Mouse (Mus musculus): ENCODE measurements around the gene Adarb2. TPM values are rescaled to one million over a fixed set of nuclear protein-coding genes. Genes with fewer than 3 reads are reported as not detected.

Adarb2 gene
- polyA plus RNA-seq, 1 experiment from 2014 or later = 30.4 TPM

DNA sequence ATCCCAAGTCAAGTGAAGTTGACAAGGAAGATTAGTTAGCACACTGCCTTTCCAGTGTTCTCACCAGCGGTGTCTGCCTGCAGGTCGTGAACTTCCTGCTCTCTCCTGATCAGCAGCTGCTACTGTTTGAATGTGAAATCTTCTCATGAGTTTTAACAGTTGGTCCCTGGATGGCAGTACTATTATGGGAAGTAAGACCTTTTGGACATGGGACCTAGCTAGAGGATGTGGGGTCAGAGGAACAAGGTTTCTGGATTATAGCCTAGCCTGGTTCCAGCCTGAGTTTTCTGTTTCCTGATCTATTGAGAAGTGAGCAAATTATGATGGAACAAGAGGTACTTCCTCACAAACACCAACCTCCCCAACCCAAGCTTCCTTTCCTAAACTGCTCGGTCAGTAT lies 441.3 kb downstream of the Adarb2 start:
- Histone ChIP-seq H3K9ac (replicated peaks; ENCODE audit: low read length) (no peak overlapping the region), H3K4me2 (ENCODE audit: low read length) (no peak overlapping the region)

GRCm38 (mm10) chr13:8644805-8645679 lies 442.4 kb downstream of the Adarb2 start:
- Histone ChIP-seq H3K9me3 (ENCODE audit: control insufficient read depth, low read length) (no peaks in the 10 kb centered on the region), H3K9ac (replicated peaks; ENCODE audit: low read length) (no peak overlapping the region), H3K4me2 (ENCODE audit: low read length) (no peak overlapping the region), H3K27me3 (ENCODE audit: control insufficient read depth, insufficient read depth, low read length) (no peaks in the 10 kb centered on the region), H3K4me1 (ENCODE audit: control insufficient read depth, insufficient read depth, low read length) (no peaks in the 10 kb centered on the region), H3K36me3 (ENCODE audit: control insufficient read depth, insufficient read depth, low read length) (no peaks in the 10 kb centered on the region), H3K4me3 (replicated peaks; ENCODE audit: low read depth, low read length) (no peak overlapping the region), H3K27ac (replicated peaks; ENCODE audit: low read depth, low read length) (no peak overlapping the region)
- no peak for ATAC-seq (ENCODE audit: low FRiP score, low TSS enrichment)
- 88% methylated on average over 9 of the region's 9 CpGs for WGBS
- no peak for DNase-seq

More for the DNA sequence above, 441.3 kb downstream of the Adarb2 start:
- WGBS = 88% methylated on average over 3 of the region's 3 CpGs
- Histone ChIP-seq H3K9me3 (ENCODE audit: control insufficient read depth, low read length) (no peaks in the 10 kb centered on the region), H3K27me3 (ENCODE audit: control insufficient read depth, insufficient read depth, low read length) (no peaks in the 10 kb centered on the region), H3K4me1 (ENCODE audit: control insufficient read depth, insufficient read depth, low read length) (no peaks in the 10 kb centered on the region), H3K27ac (replicated peaks; ENCODE audit: low read depth, low read length) (no peak overlapping the region), H3K36me3 (ENCODE audit: control insufficient read depth, insufficient read depth, low read length) (no peaks in the 10 kb centered on the region), H3K4me3 (replicated peaks; ENCODE audit: low read depth, low read length) (no peak overlapping the region)
- ATAC-seq (ENCODE audit: low FRiP score, low TSS enrichment) = no peak
- DNase-seq = no peak

DNA sequence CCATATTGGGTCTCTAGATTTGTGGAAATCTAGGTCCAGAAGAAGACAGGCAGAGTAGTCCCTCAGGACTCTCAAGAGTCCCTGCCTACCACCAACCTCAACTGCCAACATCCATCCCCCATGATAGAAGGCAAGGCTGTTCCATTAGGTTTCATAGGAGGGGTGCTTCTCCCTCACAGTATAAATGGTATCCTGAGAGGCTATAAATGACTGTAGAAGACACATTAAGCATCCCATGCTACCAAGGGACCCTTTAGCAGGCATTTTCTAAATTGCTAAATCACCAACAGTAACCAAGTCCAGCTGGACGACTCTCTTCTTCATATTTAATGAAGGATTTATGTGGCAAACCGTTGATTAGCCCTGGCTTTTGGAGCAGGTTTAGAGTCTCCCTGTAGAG lies 446.6 kb downstream of the Adarb2 start:
- ATAC-seq (ENCODE audit: low FRiP score, low TSS enrichment) (no peak), DNase-seq (no peak)
- no peaks in the 10 kb centered on the region for H3K9me3 ChIP-seq (ENCODE audit: control insufficient read depth, low read length)
- H3K27me3 ChIP-seq (ENCODE audit: control insufficient read depth, insufficient read depth, low read length) = no peaks in the 10 kb centered on the region
- no peaks in the 10 kb centered on the region for H3K4me1 ChIP-seq (ENCODE audit: control insufficient read depth, insufficient read depth, low read length)
- no peak overlapping the region for H3K9ac ChIP-seq (replicated peaks; ENCODE audit: low read length)
- WGBS = 70% methylated on average over 2 of the region's 2 CpGs
- H3K36me3 ChIP-seq (ENCODE audit: control insufficient read depth, insufficient read depth, low read length) = no peaks in the 10 kb centered on the region
- no peak overlapping the region for H3K27ac ChIP-seq (replicated peaks; ENCODE audit: low read depth, low read length)
- H3K4me2 ChIP-seq (ENCODE audit: low read length) = no peak overlapping the region
- H3K4me3 ChIP-seq (replicated peaks; ENCODE audit: low read depth, low read length) = no peak overlapping the region

DNA sequence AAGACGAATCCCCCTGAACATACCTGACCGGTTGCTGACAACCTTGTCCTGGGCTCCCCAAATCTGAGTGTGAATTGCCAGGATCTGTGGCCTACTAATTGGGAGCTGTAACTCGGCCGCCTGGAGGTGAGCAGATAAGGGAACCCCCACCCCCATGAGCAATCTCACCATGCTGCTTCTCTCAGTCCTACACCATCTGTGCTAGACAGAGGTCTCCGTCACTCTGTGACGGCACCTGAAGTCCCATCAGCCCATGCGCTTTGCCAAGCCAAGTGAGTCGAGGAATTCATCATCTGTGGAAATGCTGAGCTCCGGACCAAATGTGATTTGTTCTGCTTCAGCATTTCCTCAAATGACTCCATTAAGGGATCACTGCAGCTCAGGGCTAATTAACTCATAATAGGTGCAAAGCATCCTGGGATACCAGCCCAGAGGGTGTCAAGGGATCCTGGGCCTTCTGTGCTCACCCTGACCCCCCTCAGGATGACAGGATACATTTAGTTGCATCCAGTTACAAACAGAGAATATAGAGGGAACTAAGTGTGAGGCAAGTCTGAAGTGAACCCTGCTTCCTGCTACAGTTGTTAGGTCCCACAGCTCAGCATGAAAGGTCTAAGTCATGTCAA lies 462.1 kb downstream of the Adarb2 start:
- WGBS = 57% methylated on average over 9 of the region's 9 CpGs
- peak; percentile 60; the same call in 1 of the 2 replicates for ATAC-seq (ENCODE audit: low FRiP score, low TSS enrichment)

GRCm38 (mm10) chr13:8677174-8677573 lies 474.5 kb downstream of the Adarb2 start:
- no peaks in the 10 kb centered on the region for H3K36me3 ChIP-seq (ENCODE audit: control insufficient read depth, insufficient read depth, low read length)
- WGBS = 86% methylated on average over 5 of the region's 5 CpGs

More for the DNA sequence above, 462.1 kb downstream of the Adarb2 start:
- Histone ChIP-seq H3K27me3 (ENCODE audit: control insufficient read depth, insufficient read depth, low read length) (no peaks in the 10 kb centered on the region), H3K9me3 (ENCODE audit: control insufficient read depth, low read length) (no peaks in the 10 kb centered on the region), H3K4me1 (ENCODE audit: control insufficient read depth, insufficient read depth, low read length) (no peaks in the 10 kb centered on the region), H3K27ac (replicated peaks; ENCODE audit: low read depth, low read length) (no peak overlapping the region), H3K9ac (replicated peaks; ENCODE audit: low read length) (no peak overlapping the region), H3K4me3 (replicated peaks; ENCODE audit: low read depth, low read length) (no peak overlapping the region), H3K36me3 (ENCODE audit: control insufficient read depth, insufficient read depth, low read length) (no peaks in the 10 kb centered on the region), H3K4me2 (ENCODE audit: low read length) (no peak overlapping the region)
- DNase-seq = peak; percentile 33

DNA sequence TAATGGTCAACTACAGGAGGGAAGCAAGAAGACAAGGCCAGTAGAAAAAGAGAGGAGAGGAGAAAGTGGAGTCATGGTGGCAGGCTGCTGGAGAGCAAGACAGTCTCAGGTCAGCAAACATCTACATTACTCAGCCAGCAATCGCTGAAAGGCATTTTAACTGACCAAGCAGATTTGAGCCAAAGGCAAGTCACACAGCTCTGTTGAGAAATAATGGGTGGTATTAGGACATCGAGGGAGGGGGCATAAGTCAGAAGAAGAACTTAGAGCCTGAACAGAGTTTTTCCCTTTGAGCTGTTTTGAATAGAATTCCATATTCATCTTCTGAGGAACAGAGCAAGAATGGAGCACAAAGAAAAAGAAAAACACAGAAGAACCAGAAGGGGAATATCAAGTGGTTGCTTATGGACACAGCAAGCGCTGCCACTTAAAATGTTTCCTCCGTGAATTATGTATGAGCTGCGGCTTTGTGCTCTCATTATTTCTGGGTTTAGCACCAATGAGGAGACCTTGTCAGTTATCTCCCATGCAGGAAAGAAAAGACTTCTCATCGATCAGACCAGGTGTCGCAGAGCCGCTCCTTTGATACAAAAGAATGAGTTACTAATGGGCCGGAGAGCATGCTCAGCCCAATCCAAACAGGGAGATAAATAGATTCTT lies 477.9 kb downstream of the Adarb2 start:
- Histone ChIP-seq H3K9me3 (ENCODE audit: control insufficient read depth, low read length) (no peaks in the 10 kb centered on the region), H3K9ac (replicated peaks; ENCODE audit: low read length) (no peak overlapping the region), H3K27me3 (ENCODE audit: control insufficient read depth, insufficient read depth, low read length) (no peaks in the 10 kb centered on the region), H3K4me3 (replicated peaks; ENCODE audit: low read depth, low read length) (no peak overlapping the region), H3K4me2 (ENCODE audit: low read length) (peak overlapping the region; percentile 36), H3K4me1 (ENCODE audit: control insufficient read depth, insufficient read depth, low read length) (peaks cover 7% of the 10 kb centered on the region; the same call in 1 of the 2 replicates), H3K36me3 (ENCODE audit: control insufficient read depth, insufficient read depth, low read length) (no peaks in the 10 kb centered on the region), H3K27ac (replicated peaks; ENCODE audit: low read depth, low read length) (peak overlapping the region; percentile 63)
- DNase-seq (peak; percentile 79), ATAC-seq (ENCODE audit: low FRiP score, low TSS enrichment) (peak; percentile 85; the same call in 1 of the 2 replicates)
- WGBS = 12% methylated on average over 9 of the region's 9 CpGs

More at GRCm38 (mm10) chr13:8677174-8677573, 474.5 kb downstream of the Adarb2 start:
- DNase-seq (no peak), ATAC-seq (ENCODE audit: low FRiP score, low TSS enrichment) (no peak)
- no peak overlapping the region for H3K27ac ChIP-seq (replicated peaks; ENCODE audit: low read depth, low read length)
- H3K9ac ChIP-seq (replicated peaks; ENCODE audit: low read length) = no peak overlapping the region
- H3K9me3 ChIP-seq (ENCODE audit: control insufficient read depth, low read length) = no peaks in the 10 kb centered on the region
- H3K4me2 ChIP-seq (ENCODE audit: low read length) = no peak overlapping the region
- H3K4me1 ChIP-seq (ENCODE audit: control insufficient read depth, insufficient read depth, low read length) = peaks cover 7% of the 10 kb centered on the region; the same call in 1 of the 2 replicates
- H3K27me3 ChIP-seq (ENCODE audit: control insufficient read depth, insufficient read depth, low read length) = no peaks in the 10 kb centered on the region
- H3K4me3 ChIP-seq (replicated peaks; ENCODE audit: low read depth, low read length) = no peak overlapping the region

DNA sequence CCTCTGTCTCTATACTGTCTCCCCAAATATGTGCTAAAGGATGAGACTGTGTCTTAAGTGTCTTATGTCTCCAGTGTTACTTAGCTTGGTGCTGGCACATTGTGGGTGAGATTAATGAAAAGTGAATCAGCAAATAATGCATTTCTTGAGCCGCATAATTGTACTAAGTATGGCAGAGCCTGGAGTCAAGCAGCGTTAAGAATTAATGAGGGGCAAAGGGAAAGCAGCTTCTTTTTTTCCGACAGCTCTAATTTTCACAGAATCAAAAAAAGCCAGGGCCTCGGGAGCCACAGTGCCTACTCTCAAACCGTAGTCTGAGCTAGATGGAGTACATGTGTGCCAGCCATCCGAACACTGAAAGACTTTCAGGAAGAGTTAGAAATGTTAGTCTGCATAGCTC lies 488.8 kb downstream of the Adarb2 start:
- no peak overlapping the region for H3K4me2 ChIP-seq (ENCODE audit: low read length)
- H3K4me1 ChIP-seq (ENCODE audit: control insufficient read depth, insufficient read depth, low read length) = peaks cover 6% of the 10 kb centered on the region; the same call in 1 of the 2 replicates
- ATAC-seq (ENCODE audit: low FRiP score, low TSS enrichment) (no peak), DNase-seq (peak; percentile 48)
- H3K4me3 ChIP-seq (replicated peaks; ENCODE audit: low read depth, low read length) = no peak overlapping the region
- no peaks in the 10 kb centered on the region for H3K36me3 ChIP-seq (ENCODE audit: control insufficient read depth, insufficient read depth, low read length)
- 37% methylated on average over 6 of the region's 6 CpGs for WGBS
- H3K9ac ChIP-seq (replicated peaks; ENCODE audit: low read length) = no peak overlapping the region
- H3K27ac ChIP-seq (replicated peaks; ENCODE audit: low read depth, low read length) = 0 out of 2 replicates have a peak overlapping the region, but pooled peaks have one; percentile 37
- no peaks in the 10 kb centered on the region for H3K9me3 ChIP-seq (ENCODE audit: control insufficient read depth, low read length)
- H3K27me3 ChIP-seq (ENCODE audit: control insufficient read depth, insufficient read depth, low read length) = no peaks in the 10 kb centered on the region

DNA sequence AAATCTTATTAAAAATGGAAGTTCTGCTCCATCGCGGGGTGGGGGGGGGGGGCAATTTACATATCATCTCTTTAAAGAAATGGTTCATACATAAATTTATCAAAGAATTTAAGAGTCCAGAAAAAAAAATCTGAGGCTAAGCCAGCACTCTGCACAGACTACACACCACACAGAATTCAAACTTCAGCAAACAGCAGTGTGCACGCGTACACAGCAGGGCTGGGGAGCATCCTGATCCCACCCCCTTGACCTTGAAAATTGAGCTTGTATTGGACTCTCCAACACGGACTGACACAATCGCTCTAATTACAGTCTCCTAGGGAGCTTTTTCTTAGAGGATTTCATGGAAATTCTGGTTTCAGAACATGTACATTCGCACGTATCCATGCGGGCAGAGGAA lies 490.1 kb downstream of the Adarb2 start:
- 72% methylated on average over 9 of the region's 9 CpGs for WGBS
- Histone ChIP-seq H3K4me3 (replicated peaks; ENCODE audit: low read depth, low read length) (no peak overlapping the region), H3K4me1 (ENCODE audit: control insufficient read depth, insufficient read depth, low read length) (peaks cover 6% of the 10 kb centered on the region; the same call in 1 of the 2 replicates), H3K27me3 (ENCODE audit: control insufficient read depth, insufficient read depth, low read length) (no peaks in the 10 kb centered on the region), H3K9me3 (ENCODE audit: control insufficient read depth, low read length) (no peaks in the 10 kb centered on the region), H3K36me3 (ENCODE audit: control insufficient read depth, insufficient read depth, low read length) (no peaks in the 10 kb centered on the region), H3K9ac (replicated peaks; ENCODE audit: low read length) (no peak overlapping the region), H3K27ac (replicated peaks; ENCODE audit: low read depth, low read length) (no peak overlapping the region), H3K4me2 (ENCODE audit: low read length) (no peak overlapping the region)
- DNase-seq (peak; percentile 15), ATAC-seq (ENCODE audit: low FRiP score, low TSS enrichment) (no peak)
